Mouse (Mus musculus): ENCODE results near the gene Fam50a. TPM values are rescaled to one million over a fixed set of nuclear protein-coding genes. Genes with fewer than 3 reads are reported as not detected.
"Not testable (repeated sequence)": the region's sequence is repeated elsewhere in the genome, so short reads cannot be mapped to it uniquely, and the experiment has no call there.

The Fam50a gene
- polyA plus RNA-seq, 1 experiment from 2014 or later = 50.4 TPM

- Histone ChIP-seq H3K4me2 (ENCODE audit: low read length) (peak within 1 kb of the TSS; percentile 59), H3K9ac (ENCODE audit: low read length) (peak within 1 kb of the TSS; percentile 55), H3K4me1 (replicated peaks; ENCODE audit: control insufficient read depth, insufficient read depth, low read length) (peaks cover 5% of the 10 kb centered on the region; the same call in 1 of the 2 replicates), H3K36me3 (ENCODE audit: control insufficient read depth, insufficient read depth, low read length) (peaks cover 50% of the 10 kb centered on the region), H3K27ac (ENCODE audit: low read depth) (peak within 1 kb of the TSS; percentile 75; the same call in 1 of the 2 replicates), H3K27me3 (replicated peaks; ENCODE audit: control insufficient read depth, insufficient read depth, low read length) (no peaks in the 10 kb centered on the region), H3K9me3 (ENCODE audit: control insufficient read depth, low read length) (no peaks in the 10 kb centered on the region), H3K4me3 (ENCODE audit: low read depth, low read length) (peak within 1 kb of the TSS; percentile 53)
- ATAC-seq (replicated peaks; ENCODE audit: low FRiP score, low TSS enrichment, low read depth) (peak; percentile 91), DNase-seq (ENCODE audit: low spot score) (peak; percentile 92)
- 9% methylated on average over 41 of the region's 41 CpGs for WGBS
Measured at GRCm38 (mm10) chrX:74304867-74305700, 7.7 kb upstream of the Fam50a start, which contains the start of gene Gdi1. Gene Gdi1, plus strand, starts transcription at chrX:74304998.

GRCm38 (mm10) chrX:74328725-74329161 is 15.9 kb downstream of the Fam50a start, which contains the start of gene Plxna3:
Gene Plxna3, plus strand, starts transcription at chrX:74329066.
- 11% methylated on average over 28 of the region's 30 CpGs for WGBS
- peak within 1 kb of the TSS; percentile 49 for H3K4me3 ChIP-seq (ENCODE audit: low read depth, low read length)
- H3K27ac ChIP-seq (ENCODE audit: low read depth) = peak within 1 kb of the TSS; percentile 71; the same call in 1 of the 2 replicates
- no peaks in the 10 kb centered on the region for H3K36me3 ChIP-seq (ENCODE audit: control insufficient read depth, insufficient read depth, low read length)
- ATAC-seq (replicated peaks; ENCODE audit: low FRiP score, low TSS enrichment, low read depth) (peak; percentile 95), DNase-seq (ENCODE audit: low spot score) (peak; percentile 86)
- H3K4me1 ChIP-seq (replicated peaks; ENCODE audit: control insufficient read depth, insufficient read depth, low read length) = peaks cover 10% of the 10 kb centered on the region; the same call in 1 of the 2 replicates
- no peaks in the 10 kb centered on the region for H3K9me3 ChIP-seq (ENCODE audit: control insufficient read depth, low read length)
- peak within 1 kb of the TSS; percentile 62 for H3K4me2 ChIP-seq (ENCODE audit: low read length)
- peak within 1 kb of the TSS; percentile 61 for H3K9ac ChIP-seq (ENCODE audit: low read length)
- H3K27me3 ChIP-seq (replicated peaks; ENCODE audit: control insufficient read depth, insufficient read depth, low read length) = no peaks in the 10 kb centered on the region

- Histone ChIP-seq H3K9me3 (ENCODE audit: control insufficient read depth, low read length) (no peaks in the 10 kb centered on the region), H3K27ac (ENCODE audit: low read depth) (no peak overlapping the region), H3K4me3 (ENCODE audit: low read depth, low read length) (peak overlapping the region; percentile 49), H3K9ac (ENCODE audit: low read length) (peak overlapping the region; percentile 61), H3K4me1 (replicated peaks; ENCODE audit: control insufficient read depth, insufficient read depth, low read length) (peaks cover 10% of the 10 kb centered on the region; the same call in 1 of the 2 replicates), H3K27me3 (replicated peaks; ENCODE audit: control insufficient read depth, insufficient read depth, low read length) (no peaks in the 10 kb centered on the region), H3K4me2 (ENCODE audit: low read length) (peak overlapping the region; percentile 62), H3K36me3 (ENCODE audit: control insufficient read depth, insufficient read depth, low read length) (no peaks in the 10 kb centered on the region)
- ATAC-seq (replicated peaks; ENCODE audit: low FRiP score, low TSS enrichment, low read depth) = peak; percentile 4; the same call in 1 of the 2 replicates
- WGBS = 23% methylated on average over 9 of the region's 10 CpGs
- DNase-seq (ENCODE audit: low spot score) = no peak
Measured at GRCm38 (mm10) chrX:74329215-74329671, 16.4 kb downstream of the Fam50a start.

- no peak for ATAC-seq (replicated peaks; ENCODE audit: low FRiP score, low TSS enrichment, low read depth)
- no peaks in the 10 kb centered on the region for H3K9me3 ChIP-seq (ENCODE audit: control insufficient read depth, low read length)
- H3K4me1 ChIP-seq (replicated peaks; ENCODE audit: control insufficient read depth, insufficient read depth, low read length) = peaks cover 10% of the 10 kb centered on the region; the same call in 1 of the 2 replicates
- peak; percentile 54 for DNase-seq (ENCODE audit: low spot score)
- 42% methylated on average over 2 of the region's 2 CpGs for WGBS
- no peaks in the 10 kb centered on the region for H3K27me3 ChIP-seq (replicated peaks; ENCODE audit: control insufficient read depth, insufficient read depth, low read length)
- no peak overlapping the region for H3K27ac ChIP-seq (ENCODE audit: low read depth)
- no peaks in the 10 kb centered on the region for H3K36me3 ChIP-seq (ENCODE audit: control insufficient read depth, insufficient read depth, low read length)
- peak overlapping the region; percentile 62 for H3K4me2 ChIP-seq (ENCODE audit: low read length)
- H3K4me3 ChIP-seq (ENCODE audit: low read depth, low read length) = 0 out of 2 replicates have a peak overlapping the region, but pooled peaks have one; percentile 49
- no peak overlapping the region for H3K9ac ChIP-seq (ENCODE audit: low read length)
Measured at GRCm38 (mm10) chrX:74330166-74330930, 17.5 kb downstream of the Fam50a start.

GRCm38 (mm10) chrX:74352645-74353466 is 40.0 kb downstream of the Fam50a start:
- Histone ChIP-seq H3K27me3 (replicated peaks; ENCODE audit: control insufficient read depth, insufficient read depth, low read length) (no peaks in the 10 kb centered on the region), H3K9me3 (ENCODE audit: control insufficient read depth, low read length) (no peaks in the 10 kb centered on the region), H3K9ac (ENCODE audit: low read length) (peak overlapping the region; percentile 43), H3K4me2 (ENCODE audit: low read length) (peak overlapping the region; percentile 59), H3K36me3 (ENCODE audit: control insufficient read depth, insufficient read depth, low read length) (no peaks in the 10 kb centered on the region), H3K4me3 (ENCODE audit: low read depth, low read length) (peak overlapping the region; percentile 47), H3K27ac (ENCODE audit: low read depth) (peak overlapping the region; percentile 9; the same call in 1 of the 2 replicates), H3K4me1 (replicated peaks; ENCODE audit: control insufficient read depth, insufficient read depth, low read length) (no peaks in the 10 kb centered on the region)
- peak; percentile 62 for ATAC-seq (replicated peaks; ENCODE audit: low FRiP score, low TSS enrichment, low read depth)
- WGBS = 22% methylated on average over 13 of the region's 13 CpGs
- no peak for DNase-seq (ENCODE audit: low spot score)

GRCm38 (mm10) chrX:74353467-74353770 is 40.6 kb downstream of the Fam50a start, which contains the start of gene Lage3:
Gene Lage3, minus strand, starts transcription at chrX:74353618.
- Histone ChIP-seq H3K4me1 (replicated peaks; ENCODE audit: control insufficient read depth, insufficient read depth, low read length) (no peaks in the 10 kb centered on the region), H3K4me2 (ENCODE audit: low read length) (peak within 1 kb of the TSS; percentile 59), H3K36me3 (ENCODE audit: control insufficient read depth, insufficient read depth, low read length) (no peaks in the 10 kb centered on the region), H3K27ac (ENCODE audit: low read depth) (peak within 1 kb of the TSS; percentile 9; the same call in 1 of the 2 replicates), H3K9me3 (ENCODE audit: control insufficient read depth, low read length) (no peaks in the 10 kb centered on the region), H3K4me3 (ENCODE audit: low read depth, low read length) (peak within 1 kb of the TSS; percentile 47), H3K9ac (ENCODE audit: low read length) (peak within 1 kb of the TSS; percentile 43), H3K27me3 (replicated peaks; ENCODE audit: control insufficient read depth, insufficient read depth, low read length) (no peaks in the 10 kb centered on the region)
- 12% methylated on average over 14 of the region's 22 CpGs for WGBS
- ATAC-seq (replicated peaks; ENCODE audit: low FRiP score, low TSS enrichment, low read depth) (peak; percentile 80), DNase-seq (ENCODE audit: low spot score) (peak; percentile 73)

GRCm38 (mm10) chrX:74357069-74357468 is 44.2 kb downstream of the Fam50a start:
- H3K36me3 ChIP-seq (ENCODE audit: control insufficient read depth, insufficient read depth, low read length); H3K9me3 ChIP-seq (ENCODE audit: control insufficient read depth, low read length); H3K4me2 ChIP-seq (ENCODE audit: low read length); ATAC-seq (replicated peaks; ENCODE audit: low FRiP score, low TSS enrichment, low read depth); H3K9ac ChIP-seq (ENCODE audit: low read length); H3K27me3 ChIP-seq (replicated peaks; ENCODE audit: control insufficient read depth, insufficient read depth, low read length); DNase-seq (ENCODE audit: low spot score); H3K4me1 ChIP-seq (replicated peaks; ENCODE audit: control insufficient read depth, insufficient read depth, low read length); H3K27ac ChIP-seq (ENCODE audit: low read depth); H3K4me3 ChIP-seq (ENCODE audit: low read depth, low read length): not testable (repeated sequence)
- WGBS = 90% methylated on average over 3 of the region's 3 CpGs

GRCm38 (mm10) chrX:74359171-74359570 is 46.3 kb downstream of the Fam50a start:
- H3K4me3 ChIP-seq (ENCODE audit: low read depth, low read length) = no peak overlapping the region
- H3K27me3 ChIP-seq (replicated peaks; ENCODE audit: control insufficient read depth, insufficient read depth, low read length) = no peaks in the 10 kb centered on the region
- no peak for ATAC-seq (replicated peaks; ENCODE audit: low FRiP score, low TSS enrichment, low read depth)
- no peak overlapping the region for H3K4me2 ChIP-seq (ENCODE audit: low read length)
- no peaks in the 10 kb centered on the region for H3K36me3 ChIP-seq (ENCODE audit: control insufficient read depth, insufficient read depth, low read length)
- no peak overlapping the region for H3K9ac ChIP-seq (ENCODE audit: low read length)
- no peaks in the 10 kb centered on the region for H3K4me1 ChIP-seq (replicated peaks; ENCODE audit: control insufficient read depth, insufficient read depth, low read length)
- DNase-seq (ENCODE audit: low spot score) = no peak
- H3K27ac ChIP-seq (ENCODE audit: low read depth) = no peak overlapping the region
- no peaks in the 10 kb centered on the region for H3K9me3 ChIP-seq (ENCODE audit: control insufficient read depth, low read length)
- WGBS = 33% methylated on average over 11 of the region's 11 CpGs

Data from intestine, embryonic 14.5 days (tissue).